Mouse (Mus musculus): Measurements from ENCODE around the gene 4930402F06Rik. TPM values are rescaled to one million over a fixed set of nuclear protein-coding genes. Genes with fewer than 3 reads are reported as not detected.
A peak's percentile ranks its signal among the peaks of the same experiment; 100 is the strongest.

Gene 4930402F06Rik
- total and polyA plus RNA-seq, 2 experiments from 2014 or later: not detected

DNA sequence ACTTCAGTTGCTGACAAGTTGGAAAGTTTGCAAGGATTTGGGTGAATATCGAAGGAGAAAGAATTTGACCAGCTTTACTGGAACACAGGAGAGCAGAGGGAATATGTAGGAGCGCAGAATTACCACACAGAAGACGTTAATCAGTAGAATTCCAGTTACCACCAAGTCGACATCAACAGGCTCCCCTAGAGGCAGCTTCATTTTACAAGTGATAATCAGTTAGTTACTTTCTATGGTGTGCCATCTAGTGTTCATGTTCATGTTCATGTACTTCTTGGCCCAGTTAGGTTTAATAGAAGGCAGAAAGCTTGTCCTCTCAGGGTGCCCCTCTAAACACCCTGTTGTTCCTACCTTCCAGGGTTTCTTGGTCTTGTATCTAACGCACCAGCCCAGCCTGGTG, 47.8 kb downstream of the 4930402F06Rik start:
- DNase-seq: peak; percentile 57
- ATAC-seq: peak; percentile 66; the same call in 1 of the 2 replicates
- H3K27me3 ChIP-seq (ENCODE audit: insufficient read depth, low read length): no peaks in the 10 kb centered on the region
- H3K9me3 ChIP-seq (ENCODE audit: low read length): no peaks in the 10 kb centered on the region
- 56% methylated on average over 5 of the region's 5 CpGs for WGBS
- no peak overlapping the region for H3K9ac ChIP-seq
- H3K36me3 ChIP-seq (ENCODE audit: insufficient read depth): no peaks in the 10 kb centered on the region
- H3K4me3 ChIP-seq (ENCODE audit: low read depth, low read length): no peak overlapping the region
- H3K4me2 ChIP-seq (ENCODE audit: low read depth): no peak overlapping the region
- TF ChIP-seq CTCF (IDR thresholded peaks at IDR 0.05; ENCODE audit: low read depth): peak; percentile 81
- no peak overlapping the region for H3K27ac ChIP-seq (ENCODE audit: low read depth, low read length)
- no peaks in the 10 kb centered on the region for H3K4me1 ChIP-seq (ENCODE audit: insufficient read depth)

DNA sequence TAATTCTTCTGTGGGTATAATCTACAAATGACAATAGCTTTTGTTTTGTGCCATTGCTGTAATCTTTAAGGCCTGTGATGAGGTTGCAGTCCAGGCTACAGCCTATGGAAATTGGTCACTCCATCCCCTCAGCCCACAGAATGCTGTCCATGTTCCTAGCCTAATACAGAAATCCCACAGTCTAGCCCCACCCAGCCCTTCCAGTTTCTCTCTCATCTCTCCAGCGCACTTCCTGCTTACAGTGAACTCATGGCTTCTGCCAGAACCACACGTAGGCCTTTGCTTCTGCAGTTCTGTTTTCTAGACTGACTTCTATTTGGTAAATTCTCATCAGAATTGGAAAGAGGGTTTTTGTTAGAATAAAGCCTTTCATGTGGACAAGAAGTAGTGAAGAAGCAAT, 51.0 kb downstream of the 4930402F06Rik start:
- DNase-seq (no peak), ATAC-seq (no peak)
- WGBS: 72% methylated on average over 2 of the region's 2 CpGs
- Histone ChIP-seq H3K4me3 (ENCODE audit: low read depth, low read length) (no peak overlapping the region), H3K4me1 (ENCODE audit: insufficient read depth) (no peaks in the 10 kb centered on the region), H3K4me2 (ENCODE audit: low read depth) (no peak overlapping the region), H3K27ac (ENCODE audit: low read depth, low read length) (no peak overlapping the region), H3K36me3 (ENCODE audit: insufficient read depth) (no peaks in the 10 kb centered on the region), H3K9ac (no peak overlapping the region), H3K27me3 (ENCODE audit: insufficient read depth, low read length) (no peaks in the 10 kb centered on the region), H3K9me3 (ENCODE audit: low read length) (no peaks in the 10 kb centered on the region)
- TF ChIP-seq CTCF (IDR thresholded peaks at IDR 0.05; ENCODE audit: low read depth): no peak

DNA sequence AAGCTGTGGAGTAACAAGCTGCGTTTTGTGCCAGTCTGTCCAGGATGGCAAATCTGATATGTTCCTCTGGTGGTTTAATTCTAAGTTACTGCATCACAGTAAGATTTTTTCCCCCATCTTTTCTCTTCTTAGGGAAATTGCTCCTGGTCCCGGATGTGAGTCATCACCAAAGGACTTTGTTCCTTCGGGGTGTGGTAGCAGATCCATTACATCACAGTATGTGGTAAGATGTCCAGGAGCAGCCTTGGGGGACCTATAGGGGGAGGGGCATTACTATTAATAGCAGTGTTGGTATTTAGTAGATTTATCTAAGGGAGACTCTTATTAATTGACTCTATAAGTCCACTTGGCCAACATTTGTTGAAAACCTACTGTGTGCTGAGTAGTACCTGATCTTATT, 54.4 kb downstream of the 4930402F06Rik start:
- ATAC-seq: no peak
- no peaks in the 10 kb centered on the region for H3K4me1 ChIP-seq (ENCODE audit: insufficient read depth)
- H3K9me3 ChIP-seq (ENCODE audit: low read length): no peaks in the 10 kb centered on the region
- DNase-seq: no peak
- no peak overlapping the region for H3K4me3 ChIP-seq (ENCODE audit: low read depth, low read length)
- H3K36me3 ChIP-seq (ENCODE audit: insufficient read depth): no peaks in the 10 kb centered on the region
- no peak for TF ChIP-seq CTCF (IDR thresholded peaks at IDR 0.05; ENCODE audit: low read depth)
- WGBS: 69% methylated on average over 3 of the region's 3 CpGs
- no peak overlapping the region for H3K27ac ChIP-seq (ENCODE audit: low read depth, low read length)
- H3K9ac ChIP-seq: no peak overlapping the region
- no peaks in the 10 kb centered on the region for H3K27me3 ChIP-seq (ENCODE audit: insufficient read depth, low read length)
- no peak overlapping the region for H3K4me2 ChIP-seq (ENCODE audit: low read depth)

DNA sequence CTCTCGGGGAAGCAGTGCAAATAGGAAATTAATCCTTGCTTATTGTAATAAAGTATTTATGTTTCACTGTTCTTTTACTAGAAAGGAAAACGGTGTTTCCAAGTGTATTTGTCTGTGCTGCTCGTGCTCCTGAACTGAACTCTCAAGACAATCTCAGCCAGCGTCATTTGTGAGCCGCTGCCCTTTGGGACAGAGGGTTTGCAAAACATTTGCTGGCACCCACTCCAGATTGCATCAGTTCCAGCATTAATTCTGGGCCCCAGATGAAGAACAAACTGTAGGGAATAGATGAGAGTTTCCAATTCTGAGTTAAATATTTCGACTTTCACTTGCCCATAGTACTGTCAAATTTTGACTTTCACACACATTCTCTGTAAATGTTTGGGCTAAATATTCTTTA, 58.3 kb downstream of the 4930402F06Rik start:
- no peak for DNase-seq
- no peak for ATAC-seq
- Histone ChIP-seq H3K4me2 (ENCODE audit: low read depth) (no peak overlapping the region), H3K9me3 (ENCODE audit: low read length) (no peaks in the 10 kb centered on the region), H3K9ac (no peak overlapping the region), H3K27me3 (ENCODE audit: insufficient read depth, low read length) (no peaks in the 10 kb centered on the region), H3K4me1 (ENCODE audit: insufficient read depth) (0 out of 2 replicates have a peak, but pooled peaks cover 3% of the 10 kb centered on the region), H3K36me3 (ENCODE audit: insufficient read depth) (no peaks in the 10 kb centered on the region), H3K4me3 (ENCODE audit: low read depth, low read length) (no peak overlapping the region), H3K27ac (ENCODE audit: low read depth, low read length) (no peak overlapping the region)
- no peak for TF ChIP-seq CTCF (IDR thresholded peaks at IDR 0.05; ENCODE audit: low read depth)
- 81% methylated on average over 6 of the region's 6 CpGs for WGBS

DNA sequence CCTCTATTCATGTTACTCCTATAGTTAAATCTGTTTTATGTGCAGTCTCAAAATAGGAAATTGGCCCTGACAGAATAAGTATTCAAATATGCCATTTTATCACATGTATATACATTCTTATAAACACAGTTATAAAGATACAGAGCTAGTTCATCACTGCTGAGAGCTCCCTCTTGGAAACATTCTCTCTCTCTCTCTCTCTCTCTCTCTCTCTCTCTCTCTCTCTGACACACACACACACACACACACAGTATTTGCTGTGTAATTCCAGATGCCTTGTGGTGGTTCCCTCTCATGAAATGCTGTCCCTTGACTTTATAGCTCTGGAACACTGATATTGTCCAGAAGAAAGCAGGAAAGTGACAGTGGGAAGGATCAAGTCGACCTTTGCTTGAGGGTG, 58.9 kb downstream of the 4930402F06Rik start:
- Histone ChIP-seq H3K4me3 (ENCODE audit: low read depth, low read length) (no peak overlapping the region), H3K27me3 (ENCODE audit: insufficient read depth, low read length) (no peaks in the 10 kb centered on the region), H3K9me3 (ENCODE audit: low read length) (no peaks in the 10 kb centered on the region), H3K4me2 (ENCODE audit: low read depth) (no peak overlapping the region), H3K9ac (no peak overlapping the region), H3K4me1 (ENCODE audit: insufficient read depth) (0 out of 2 replicates have a peak, but pooled peaks cover 3% of the 10 kb centered on the region), H3K27ac (ENCODE audit: low read depth, low read length) (no peak overlapping the region), H3K36me3 (ENCODE audit: insufficient read depth) (no peaks in the 10 kb centered on the region)
- DNase-seq: no peak
- no peak for TF ChIP-seq CTCF (IDR thresholded peaks at IDR 0.05; ENCODE audit: low read depth)
- ATAC-seq: no peak
- 76% methylated on average over 1 of the region's 1 CpGs for WGBS

DNA sequence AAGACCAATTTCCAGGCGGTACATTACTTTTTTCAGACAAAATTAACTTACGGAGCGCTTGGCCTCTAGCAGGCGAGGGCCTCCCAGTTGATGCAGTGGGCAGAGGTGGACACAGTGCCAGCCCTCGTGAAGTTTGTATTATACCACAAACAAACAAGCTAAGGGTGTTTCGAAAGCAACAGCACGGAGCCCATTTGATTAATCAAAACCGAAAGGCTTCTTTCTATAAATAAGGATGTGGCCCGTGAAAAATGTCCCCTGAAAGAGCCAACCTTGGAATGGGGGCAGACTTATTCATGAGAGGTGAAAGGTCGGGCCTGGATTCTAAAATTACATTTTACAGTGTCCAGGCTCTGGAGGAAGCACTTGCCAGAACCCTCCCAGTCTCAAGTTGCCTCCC, 59.6 kb downstream of the 4930402F06Rik start:
- Histone ChIP-seq H3K9ac (peak overlapping the region; percentile 44), H3K9me3 (ENCODE audit: low read length) (no peaks in the 10 kb centered on the region), H3K36me3 (ENCODE audit: insufficient read depth) (no peaks in the 10 kb centered on the region), H3K4me2 (ENCODE audit: low read depth) (peak overlapping the region; percentile 92), H3K27ac (ENCODE audit: low read depth, low read length) (peak overlapping the region; percentile 40; the same call in 1 of the 2 replicates), H3K27me3 (ENCODE audit: insufficient read depth, low read length) (no peaks in the 10 kb centered on the region), H3K4me3 (ENCODE audit: low read depth, low read length) (peak overlapping the region; percentile 51), H3K4me1 (ENCODE audit: insufficient read depth) (0 out of 2 replicates have a peak, but pooled peaks cover 3% of the 10 kb centered on the region)
- WGBS: 35% methylated on average over 10 of the region's 10 CpGs
- DNase-seq (no peak), ATAC-seq (no peak)
- no peak for TF ChIP-seq CTCF (IDR thresholded peaks at IDR 0.05; ENCODE audit: low read depth)

DNA sequence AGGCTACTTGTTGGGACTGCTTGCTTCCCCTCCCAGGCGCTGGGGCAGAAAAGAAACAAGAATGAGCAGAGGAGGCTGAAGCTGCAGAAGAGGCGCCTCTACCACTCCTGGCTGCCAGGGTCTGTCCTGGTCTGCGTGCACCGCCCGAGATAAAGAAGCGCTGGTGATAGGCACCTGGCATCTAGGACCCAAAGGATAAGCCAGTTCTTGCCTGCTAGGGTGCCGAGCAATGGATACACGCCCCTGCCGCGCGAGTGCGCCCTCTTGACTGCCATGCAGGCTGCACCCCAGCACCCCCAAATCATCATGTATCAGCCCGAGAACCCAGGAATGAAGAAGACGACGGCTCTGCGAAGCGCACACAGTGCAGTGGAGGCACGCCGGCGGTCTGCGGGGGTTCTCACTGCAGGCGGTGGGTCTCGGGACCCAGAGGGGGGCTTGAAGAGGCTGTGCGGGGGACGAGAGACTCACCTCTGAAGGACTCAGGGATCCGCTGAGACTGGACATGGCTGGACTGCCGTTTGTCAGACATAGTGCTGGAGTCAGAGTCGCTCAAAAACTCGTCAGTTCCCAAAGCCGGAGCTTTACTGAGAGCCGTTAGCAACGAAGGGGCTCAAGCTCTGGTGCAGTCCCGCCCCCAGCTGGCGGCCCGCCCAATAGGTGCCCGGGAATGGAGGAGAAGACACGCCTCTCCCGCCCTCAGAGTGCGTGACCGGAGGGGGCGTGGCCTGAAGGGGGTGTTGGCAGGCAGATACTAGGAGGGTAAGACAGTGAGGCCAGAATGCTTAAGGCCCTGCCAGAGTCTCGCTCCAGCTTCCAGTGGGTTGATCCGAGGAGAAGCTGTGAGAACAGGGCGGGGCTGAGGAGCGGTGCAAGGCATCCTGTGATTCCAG, 60.3 kb downstream of the 4930402F06Rik start, which contains the start of gene Stom:
TSS of gene Stom (minus strand) at position 589 of the 893 bp plus-strand sequence.
- no peaks in the 10 kb centered on the region for H3K27me3 ChIP-seq (ENCODE audit: insufficient read depth, low read length)
- ATAC-seq: peak; percentile 98
- no peaks in the 10 kb centered on the region for H3K9me3 ChIP-seq (ENCODE audit: low read length)
- peak; percentile 20 for TF ChIP-seq CTCF (IDR thresholded peaks at IDR 0.05; ENCODE audit: low read depth)
- H3K9ac ChIP-seq: peak within 1 kb of the TSS; percentile 44
- 0 out of 2 replicates have a peak, but pooled peaks cover 3% of the 10 kb centered on the region for H3K4me1 ChIP-seq (ENCODE audit: insufficient read depth)
- H3K4me2 ChIP-seq (ENCODE audit: low read depth): peak within 1 kb of the TSS; percentile 92
- DNase-seq: peak; percentile 96
- no peaks in the 10 kb centered on the region for H3K36me3 ChIP-seq (ENCODE audit: insufficient read depth)
- H3K27ac ChIP-seq (ENCODE audit: low read depth, low read length): peak within 1 kb of the TSS; percentile 40; the same call in 1 of the 2 replicates
- peak within 1 kb of the TSS; percentile 51 for H3K4me3 ChIP-seq (ENCODE audit: low read depth, low read length)
- WGBS: 2% methylated on average over 45 of the region's 45 CpGs

Data from forebrain, postnatal 0 days (tissue).